Comparison of ENCODE assay signal across 8 mouse cellular contexts in the genomic region with DNA sequence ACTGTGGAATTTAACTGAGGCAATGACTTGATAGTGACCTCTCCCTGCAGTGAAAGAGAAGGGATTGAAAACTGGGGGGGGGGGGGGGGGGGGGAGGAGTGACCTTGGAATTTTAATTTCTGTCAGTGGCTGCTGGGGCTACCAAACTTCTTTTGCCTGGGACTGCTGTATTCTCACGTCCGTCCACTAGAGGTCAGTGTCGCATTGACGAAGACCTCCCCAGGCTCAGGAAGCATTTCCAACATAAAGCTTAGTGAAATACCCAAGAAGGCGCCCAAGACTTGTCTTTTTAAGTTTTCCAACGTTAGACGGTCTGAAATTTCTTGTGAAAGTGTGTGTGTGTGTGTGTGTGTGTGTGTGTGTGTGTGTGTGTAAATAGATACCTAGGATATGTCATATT.
A peak's percentile ranks its signal among the peaks of the same experiment; 100 is the strongest.
DNase-seq lines count a peak whose midpoint lies in the region; ATAC-seq and TF ChIP-seq lines count a peak whose summit lies in the region.

No protein-coding gene starts in this region.

- peak; percentile 89 for DNase-seq in 3T3-L1 (ENCODE audit: low read depth, low spot score)
- DNase-seq in brain, embryonic 14.5 days (ENCODE audit: low read depth), result peak; percentile 88
- peak; percentile 86 for DNase-seq in forebrain, embryonic 14.5 days (ENCODE audit: low spot score)
- DNase-seq in lung, adult 2 months, result peak; percentile 72
- peak; percentile 64 for DNase-seq in right cerebral cortex, postnatal 25 days

- H3K9me3 ChIP-seq in forebrain, embryonic 14.5 days (replicated peaks; ENCODE audit: control insufficient read depth, low read length), result peaks cover 7% of the 10 kb centered on the region; the same call in 1 of the 2 replicates
- no peaks in the 10 kb centered on the region for H3K9me3 ChIP-seq in kidney, embryonic 15.5 days (replicated peaks)

- H3K27ac ChIP-seq in forebrain, embryonic 14.5 days (ENCODE audit: low read depth, low read length), result no peak overlapping the region
- H3K27ac ChIP-seq in kidney, embryonic 15.5 days, result no peak overlapping the region

- peak; percentile 17 for ATAC-seq in CD4-positive, CD25-positive, alpha-beta regulatory T cell, adult 4 months
- peak; percentile 22; the same call in 1 of the 2 replicates for ATAC-seq in forebrain, embryonic 14.5 days
- 0 out of 2 replicates have a peak, but pooled peaks have one; percentile 12 for ATAC-seq in kidney, embryonic 15.5 days (replicated peaks; ENCODE audit: low FRiP score)
- ATAC-seq in activated CD4-positive, CD25-positive, alpha-beta regulatory T cell, adult 4 months, result no peak

- peak; percentile 86 for TF ChIP-seq CTCF in brain, embryonic 14.5 days (IDR thresholded peaks at IDR 0.05; ENCODE audit: borderline replicate concordance, extremely low read depth, insufficient read depth, insufficient read length)
- TF ChIP-seq CTCF in lung, adult 2 months (IDR thresholded peaks at IDR 0.05; ENCODE audit: insufficient read depth, low read length), result peak; percentile 93

- peaks cover 4% of the 10 kb centered on the region; the same call in 1 of the 2 replicates for H3K4me1 ChIP-seq in forebrain, embryonic 14.5 days (ENCODE audit: control insufficient read depth, insufficient read depth, low read length)
- H3K4me1 ChIP-seq in kidney, embryonic 15.5 days, result peaks cover 28% of the 10 kb centered on the region
- H3K4me1 ChIP-seq in lung, adult 2 months (ENCODE audit: control insufficient read depth, insufficient read depth, low read length), result peaks cover 18% of the 10 kb centered on the region

- H3K36me3 ChIP-seq in forebrain, embryonic 14.5 days (ENCODE audit: control insufficient read depth, insufficient read depth, low read length), result no peaks in the 10 kb centered on the region
- peaks cover 10% of the 10 kb centered on the region for H3K36me3 ChIP-seq in kidney, embryonic 15.5 days

- H3K4me2 ChIP-seq in forebrain, embryonic 14.5 days (ENCODE audit: low read length), result no peak overlapping the region
- no peak overlapping the region for H3K4me2 ChIP-seq in kidney, embryonic 15.5 days

- no peak overlapping the region for H3K9ac ChIP-seq in forebrain, embryonic 14.5 days (ENCODE audit: low read length)
- H3K9ac ChIP-seq in kidney, embryonic 15.5 days, result no peak overlapping the region

- H3K4me3 ChIP-seq in forebrain, embryonic 14.5 days (ENCODE audit: low read depth, low read length), result no peak overlapping the region
- no peak overlapping the region for H3K4me3 ChIP-seq in kidney, embryonic 15.5 days (replicated peaks)
- no peak overlapping the region for H3K4me3 ChIP-seq in lung, adult 2 months (replicated peaks; ENCODE audit: extremely low read depth, low read depth, low read length)

- H3K27me3 ChIP-seq in forebrain, embryonic 14.5 days (replicated peaks; ENCODE audit: control insufficient read depth, insufficient read depth, low read length), result no peaks in the 10 kb centered on the region
- no peaks in the 10 kb centered on the region for H3K27me3 ChIP-seq in kidney, embryonic 15.5 days

- WGBS in forebrain, embryonic 14.5 days, result 9% methylated on average over 7 of the region's 7 CpGs
- WGBS in kidney, embryonic 15.5 days, result 8% methylated on average over 7 of the region's 7 CpGs
- 2% methylated on average over 7 of the region's 7 CpGs for WGBS in lung, adult 2 months

- TF ChIP-seq POLR2A in brain, embryonic 14.5 days (IDR thresholded peaks at IDR 0.05; ENCODE audit: borderline replicate concordance, extremely low read depth, insufficient read depth, insufficient read length, poor library complexity, severe bottlenecking), result no peak
- no peak for TF ChIP-seq POLR2A in lung, adult 2 months (IDR thresholded peaks at IDR 0.05; ENCODE audit: borderline replicate concordance, extremely low read depth, low read depth, low read length)
